Mouse (Mus musculus) cortical plate, adult 2 months (tissue): Measurements from ENCODE around the gene Sobp. TPM values are rescaled to one million over a fixed set of nuclear protein-coding genes. Genes with fewer than 3 reads are reported as not detected.
A peak's percentile ranks its signal among the peaks of the same experiment; 100 is the strongest.

ENCODE experiments used
- H3K27ac ChIP-seq: fragments of 200-500 bp; 2 replicates; pipeline ENCODE4 v1.5.1; 2012; ENCODE audit warnings: low read length, control low read depth, inconsistent platforms; ENCODE audit not compliant: insufficient read depth
- H3K4me1 ChIP-seq: fragments of 200-500 bp; 2 replicates; pipeline ENCODE4 v1.6.1; 2011; ENCODE audit warnings: low read length; ENCODE audit not compliant: control insufficient read depth, insufficient read depth
- H3K4me3 ChIP-seq: fragments of 200-500 bp; 2 replicates; pipeline ENCODE4 v1.5.1; 2011; ENCODE audit warnings: mild to moderate bottlenecking, low read length, control low read depth; ENCODE audit not compliant: insufficient read depth
- CTCF ChIP-seq: fragments of 200-500 bp; IDR thresholded peaks from 2 replicates; pipeline ENCODE4 v1.5.1; 2011; ENCODE audit warnings: mild to moderate bottlenecking, control low read depth, low read length; ENCODE audit not compliant: insufficient read depth; ENCODE audit errors: extremely low read depth
- POLR2A ChIP-seq: fragments of 200-500 bp; IDR thresholded peaks from 2 replicates; pipeline ENCODE4 v1.6.1; 2011; ENCODE audit warnings: mild to moderate bottlenecking, low read length, control low read depth; ENCODE audit not compliant: insufficient read depth; ENCODE audit errors: extremely low read depth
- polyA plus RNA-seq: library from polyadenylated mRNA; depleted of rRNA; stranded (reverse); fragments of >200 nt; gene quantifications from 2 replicates; pipeline ENCODE4 v1.2.3, GENCODE M21; 2012

The Sobp gene
- polyA plus RNA-seq, 1 experiment: 21.9 TPM

DNA sequence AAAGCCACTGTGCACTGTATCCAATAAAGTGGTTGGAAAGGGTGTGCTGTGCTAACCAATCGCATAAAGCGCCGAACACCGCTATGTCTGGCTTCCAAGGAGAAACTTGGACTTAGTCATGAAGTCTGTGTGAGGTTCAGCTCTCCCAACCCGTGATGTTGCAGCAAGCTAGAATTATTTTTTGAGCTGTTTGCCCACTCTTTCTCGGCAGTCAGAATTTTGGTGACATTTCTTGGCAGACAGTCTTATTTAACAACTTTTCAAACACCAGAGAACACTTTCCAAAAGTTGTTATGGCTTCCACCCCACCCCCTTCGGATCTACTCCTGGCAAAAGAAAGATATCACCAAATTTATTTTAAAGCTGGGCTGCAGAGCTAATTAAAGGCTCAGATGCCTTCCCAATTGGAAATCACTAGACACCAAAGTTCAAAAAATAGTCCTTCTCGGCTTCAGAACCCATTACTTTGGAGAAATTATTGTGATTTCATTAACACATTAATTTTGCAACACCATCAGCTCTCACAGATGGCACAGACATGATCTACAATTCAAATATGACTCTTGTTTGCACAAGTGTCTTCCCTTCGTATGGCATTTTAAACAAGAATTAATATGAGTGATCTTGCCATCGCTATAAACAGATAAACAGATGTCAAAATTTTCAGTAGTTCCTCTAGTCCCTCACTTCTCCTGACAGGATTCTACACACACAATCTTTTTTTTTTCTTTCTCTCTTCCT is 150.7 kb downstream of the Sobp start:
- Histone ChIP-seq H3K4me1 (peaks cover 4% of the 10 kb centered on the region), H3K27ac (no peak overlapping the region), H3K4me3 (no peak overlapping the region)
- TF ChIP-seq POLR2A (no peak), CTCF (no peak)

GRCm38 (mm10) chr10:43022190-43022761 is 152.1 kb downstream of the Sobp start:
- Histone ChIP-seq H3K27ac (peak overlapping the region; percentile 47; the same call in 1 of the 2 replicates), H3K4me1 (peaks cover 4% of the 10 kb centered on the region), H3K4me3 (peak overlapping the region; percentile 44)
- no peak for TF ChIP-seq POLR2A
- no peak for TF ChIP-seq CTCF

DNA sequence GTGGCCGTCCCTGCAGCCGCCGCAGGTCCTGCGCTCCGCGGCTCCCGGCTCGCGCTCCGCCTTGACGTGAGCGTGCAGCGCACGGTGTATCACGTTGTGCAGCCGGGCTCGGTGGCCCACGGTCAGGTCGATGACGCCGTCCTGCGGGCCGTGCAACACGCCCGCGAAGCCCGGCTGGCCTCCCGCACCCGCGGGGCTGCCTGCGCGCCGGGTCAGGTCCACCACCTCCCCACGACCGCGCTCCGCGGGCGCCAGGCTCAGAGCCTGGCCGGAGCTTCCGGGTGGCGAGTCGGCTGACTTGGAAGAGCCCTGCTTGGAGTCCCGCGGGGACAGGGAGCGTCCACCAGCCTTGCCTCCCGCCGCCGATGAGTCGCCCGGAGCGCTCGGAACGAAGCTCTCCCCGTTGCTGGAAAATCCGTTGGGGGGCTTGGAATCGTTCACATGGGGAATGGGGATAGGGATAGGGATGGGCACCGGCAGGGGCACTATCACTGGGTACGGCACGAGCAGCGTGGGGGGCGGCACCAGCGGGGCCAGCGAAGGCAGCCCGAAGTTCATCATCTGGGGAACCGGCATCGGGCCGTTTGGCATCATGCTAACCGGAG is 152.7 kb downstream of the Sobp start:
- TF ChIP-seq CTCF (no peak), POLR2A (no peak)
- H3K27ac ChIP-seq: 0 out of 2 replicates have a peak overlapping the region, but pooled peaks have one; percentile 45

GRCm38 (mm10) chr10:43021017-43021416 is 153.3 kb downstream of the Sobp start:
- TF ChIP-seq POLR2A: no peak
- no peak for TF ChIP-seq CTCF
- 0 out of 2 replicates have a peak overlapping the region, but pooled peaks have one; percentile 25 for H3K27ac ChIP-seq

More for the DNA sequence above, 152.7 kb downstream of the Sobp start:
- peak overlapping the region; percentile 44 for H3K4me3 ChIP-seq
- H3K4me1 ChIP-seq: peaks cover 4% of the 10 kb centered on the region

GRCm38 (mm10) chr10:43014782-43015181 is 159.5 kb downstream of the Sobp start:
- H3K27ac ChIP-seq: no peak overlapping the region
- TF ChIP-seq CTCF (no peak), POLR2A (no peak)
- H3K4me1 ChIP-seq: no peaks in the 10 kb centered on the region
- H3K4me3 ChIP-seq: no peak overlapping the region

More at GRCm38 (mm10) chr10:43021017-43021416, 153.3 kb downstream of the Sobp start:
- H3K4me3 ChIP-seq: peak overlapping the region; percentile 44
- H3K4me1 ChIP-seq: peaks cover 4% of the 10 kb centered on the region

DNA sequence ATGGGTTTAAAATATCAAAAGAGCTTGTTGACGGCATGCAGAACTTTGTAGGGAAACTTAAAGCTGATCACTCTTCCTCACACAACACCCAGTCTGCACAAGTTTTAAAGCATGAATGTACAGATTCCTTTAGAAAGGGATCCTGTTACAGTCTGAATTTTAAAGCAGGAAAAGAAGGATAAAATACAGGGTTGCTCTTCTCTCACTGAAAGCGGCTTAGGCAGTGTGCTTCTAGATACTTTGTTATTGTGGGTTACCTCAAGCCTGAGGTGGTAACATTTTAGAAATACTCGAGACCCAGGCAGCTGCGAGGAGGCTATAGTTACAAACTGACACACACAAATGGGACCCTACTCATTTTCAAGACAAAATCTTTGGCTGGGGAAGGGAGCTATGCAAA is 160.0 kb downstream of the Sobp start:
- H3K27ac ChIP-seq: no peak overlapping the region
- TF ChIP-seq CTCF (no peak), POLR2A (no peak)
- no peak overlapping the region for H3K4me3 ChIP-seq
- H3K4me1 ChIP-seq: no peaks in the 10 kb centered on the region

DNA sequence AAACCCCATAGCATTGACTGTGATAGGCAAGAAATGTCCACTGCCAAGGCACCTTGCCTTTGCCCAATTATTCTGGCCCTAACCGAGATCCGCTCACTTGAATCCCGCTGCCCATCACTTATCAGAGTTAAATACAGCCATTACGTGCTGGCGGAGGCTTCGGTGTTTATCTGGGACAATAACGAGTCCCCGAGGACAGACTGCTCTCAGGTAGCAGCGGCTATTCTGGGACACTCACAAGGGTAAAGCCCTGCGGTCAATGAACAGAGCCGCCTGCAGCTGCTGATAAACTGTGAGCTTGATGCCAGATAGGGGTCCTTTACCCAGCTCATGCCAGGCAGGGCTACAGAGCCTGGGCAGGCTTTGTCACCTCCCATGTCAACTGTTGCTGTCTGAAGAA is 166.2 kb downstream of the Sobp start:
- H3K4me1 ChIP-seq: peaks cover 2% of the 10 kb centered on the region; the same call in 1 of the 2 replicates
- no peak overlapping the region for H3K27ac ChIP-seq
- TF ChIP-seq CTCF: no peak
- no peak for TF ChIP-seq POLR2A
- H3K4me3 ChIP-seq: no peak overlapping the region

- no peak overlapping the region for H3K4me3 ChIP-seq
- TF ChIP-seq CTCF (no peak), POLR2A (no peak)
- H3K27ac ChIP-seq: no peak overlapping the region
Measured at GRCm38 (mm10) chr10:43006534-43006933, 167.8 kb downstream of the Sobp start.

DNA sequence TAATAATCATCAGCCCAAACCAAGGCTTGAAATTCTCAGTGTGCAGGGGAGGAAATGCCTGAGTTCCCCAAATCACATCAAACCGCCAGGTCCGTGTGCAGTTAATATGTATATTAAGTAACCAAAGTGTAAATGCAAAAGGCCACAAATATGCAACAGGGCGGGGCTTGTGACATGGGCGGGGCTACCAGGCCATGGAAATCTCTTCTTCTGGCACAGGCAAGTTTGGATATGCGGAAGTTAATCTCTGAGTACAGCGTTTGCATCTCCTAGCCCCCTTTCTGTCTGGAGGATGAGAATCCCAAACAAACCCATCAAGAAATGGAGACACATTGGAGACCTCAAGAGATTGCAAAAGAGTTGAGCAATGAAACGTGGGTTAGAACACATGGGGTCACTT is 168.7 kb downstream of the Sobp start:
- Histone ChIP-seq H3K27ac (no peak overlapping the region), H3K4me3 (no peak overlapping the region), H3K4me1 (peaks cover 2% of the 10 kb centered on the region; the same call in 1 of the 2 replicates)
- TF ChIP-seq POLR2A (no peak), CTCF (no peak)

More at GRCm38 (mm10) chr10:43006534-43006933, 167.8 kb downstream of the Sobp start:
- peaks cover 2% of the 10 kb centered on the region; the same call in 1 of the 2 replicates for H3K4me1 ChIP-seq
